Mouse (Mus musculus): ENCODE data around the gene Ptcd1. TPM values are rescaled to one million over a fixed set of nuclear protein-coding genes. Genes with fewer than 3 reads are reported as not detected.

Ptcd1 gene
- polyA plus RNA-seq, 1 experiment from 2014 or later: 20.6 TPM

GRCm38 (mm10) chr5:145120921-145121320 lies 46.0 kb downstream of the Ptcd1 start:
- H3K4me2 ChIP-seq (replicated peaks): no peak overlapping the region
- no peaks in the 10 kb centered on the region; the same call in 1 of the 2 replicates for H3K4me1 ChIP-seq
- H3K9ac ChIP-seq: no peak overlapping the region
- WGBS: 69% methylated on average over 7 of the region's 7 CpGs
- peaks cover 4% of the 10 kb centered on the region; the same call in 1 of the 2 replicates for H3K9me3 ChIP-seq (replicated peaks)
- peaks cover 29% of the 10 kb centered on the region for H3K36me3 ChIP-seq
- no peak overlapping the region for H3K27ac ChIP-seq
- H3K27me3 ChIP-seq: peaks cover 1% of the 10 kb centered on the region; the same call in 1 of the 2 replicates
- ATAC-seq (ENCODE audit: low FRiP score): no peak
- no peak overlapping the region for H3K4me3 ChIP-seq

GRCm38 (mm10) chr5:145119385-145119784 lies 47.5 kb downstream of the Ptcd1 start:
- peaks cover 4% of the 10 kb centered on the region; the same call in 1 of the 2 replicates for H3K9me3 ChIP-seq (replicated peaks)
- no peak overlapping the region for H3K4me3 ChIP-seq
- H3K4me2 ChIP-seq (replicated peaks): no peak overlapping the region
- H3K27me3 ChIP-seq: peaks cover 16% of the 10 kb centered on the region
- no peak for ATAC-seq (ENCODE audit: low FRiP score)
- peaks cover 14% of the 10 kb centered on the region for H3K36me3 ChIP-seq
- peaks cover 6% of the 10 kb centered on the region for H3K4me1 ChIP-seq
- no peak overlapping the region for H3K9ac ChIP-seq
- H3K27ac ChIP-seq: no peak overlapping the region
- 88% methylated on average over 2 of the region's 2 CpGs for WGBS

GRCm38 (mm10) chr5:145118461-145118860 lies 48.4 kb downstream of the Ptcd1 start:
- 88% methylated on average over 5 of the region's 5 CpGs for WGBS
- no peak overlapping the region for H3K4me2 ChIP-seq (replicated peaks)
- H3K27ac ChIP-seq: no peak overlapping the region
- H3K36me3 ChIP-seq: peaks cover 5% of the 10 kb centered on the region
- H3K4me3 ChIP-seq: no peak overlapping the region
- peaks cover 25% of the 10 kb centered on the region for H3K27me3 ChIP-seq
- ATAC-seq (ENCODE audit: low FRiP score): no peak
- H3K9me3 ChIP-seq (replicated peaks): peaks cover 4% of the 10 kb centered on the region; the same call in 1 of the 2 replicates
- H3K4me1 ChIP-seq: peaks cover 12% of the 10 kb centered on the region
- H3K9ac ChIP-seq: no peak overlapping the region

- H3K4me1 ChIP-seq: peaks cover 12% of the 10 kb centered on the region
- peaks cover 1% of the 10 kb centered on the region for H3K36me3 ChIP-seq
- no peak overlapping the region for H3K4me2 ChIP-seq (replicated peaks)
- peaks cover 4% of the 10 kb centered on the region; the same call in 1 of the 2 replicates for H3K9me3 ChIP-seq (replicated peaks)
- ATAC-seq (ENCODE audit: low FRiP score): no peak
- H3K27ac ChIP-seq: no peak overlapping the region
- WGBS: 63% methylated on average over 6 of the region's 6 CpGs
- peaks cover 26% of the 10 kb centered on the region for H3K27me3 ChIP-seq
- no peak overlapping the region for H3K9ac ChIP-seq
- no peak overlapping the region for H3K4me3 ChIP-seq
Measured at GRCm38 (mm10) chr5:145118005-145118404, 48.9 kb downstream of the Ptcd1 start.

GRCm38 (mm10) chr5:145116916-145117315 lies 50.0 kb downstream of the Ptcd1 start:
- Histone ChIP-seq H3K9ac (no peak overlapping the region), H3K27me3 (peaks cover 30% of the 10 kb centered on the region), H3K4me1 (peaks cover 12% of the 10 kb centered on the region), H3K27ac (no peak overlapping the region), H3K4me2 (replicated peaks) (no peak overlapping the region), H3K36me3 (0 out of 2 replicates have a peak, but pooled peaks cover 2% of the 10 kb centered on the region), H3K4me3 (no peak overlapping the region), H3K9me3 (replicated peaks) (peaks cover 4% of the 10 kb centered on the region; the same call in 1 of the 2 replicates)
- ATAC-seq (ENCODE audit: low FRiP score): no peak
- 45% methylated on average over 10 of the region's 10 CpGs for WGBS

GRCm38 (mm10) chr5:145116316-145116715 lies 50.6 kb downstream of the Ptcd1 start:
- no peak overlapping the region for H3K4me3 ChIP-seq
- WGBS: 50% methylated on average over 4 of the region's 4 CpGs
- ATAC-seq (ENCODE audit: low FRiP score): no peak
- H3K9me3 ChIP-seq (replicated peaks): peaks cover 4% of the 10 kb centered on the region; the same call in 1 of the 2 replicates
- H3K4me1 ChIP-seq: peaks cover 12% of the 10 kb centered on the region
- H3K36me3 ChIP-seq: peaks cover 6% of the 10 kb centered on the region
- H3K27ac ChIP-seq: no peak overlapping the region
- H3K9ac ChIP-seq: no peak overlapping the region
- H3K27me3 ChIP-seq: peaks cover 30% of the 10 kb centered on the region
- no peak overlapping the region for H3K4me2 ChIP-seq (replicated peaks)

GRCm38 (mm10) chr5:145115736-145116135 lies 51.2 kb downstream of the Ptcd1 start:
- 95% methylated on average over 5 of the region's 5 CpGs for WGBS
- H3K9me3 ChIP-seq (replicated peaks): peaks cover 4% of the 10 kb centered on the region; the same call in 1 of the 2 replicates
- peaks cover 11% of the 10 kb centered on the region for H3K36me3 ChIP-seq
- no peak overlapping the region for H3K9ac ChIP-seq
- no peak overlapping the region for H3K4me3 ChIP-seq
- ATAC-seq (ENCODE audit: low FRiP score): no peak
- no peak overlapping the region for H3K4me2 ChIP-seq (replicated peaks)
- H3K27me3 ChIP-seq: peaks cover 30% of the 10 kb centered on the region
- no peak overlapping the region for H3K27ac ChIP-seq
- H3K4me1 ChIP-seq: peaks cover 12% of the 10 kb centered on the region

- 19% methylated on average over 38 of the region's 40 CpGs for WGBS
- H3K4me1 ChIP-seq: peaks cover 12% of the 10 kb centered on the region
- H3K27me3 ChIP-seq: peaks cover 30% of the 10 kb centered on the region
- no peak overlapping the region for H3K27ac ChIP-seq
- peaks cover 4% of the 10 kb centered on the region; the same call in 1 of the 2 replicates for H3K9me3 ChIP-seq (replicated peaks)
- peak overlapping the region; percentile 64 for H3K9ac ChIP-seq
- peaks cover 20% of the 10 kb centered on the region for H3K36me3 ChIP-seq
- ATAC-seq (ENCODE audit: low FRiP score): peak; percentile 32; the same call in 1 of the 2 replicates
- peak overlapping the region; percentile 46 for H3K4me3 ChIP-seq
- H3K4me2 ChIP-seq (replicated peaks): peak overlapping the region; percentile 75
Measured at GRCm38 (mm10) chr5:145114606-145115473, 52.1 kb downstream of the Ptcd1 start.

GRCm38 (mm10) chr5:145114071-145114605 lies 52.8 kb downstream of the Ptcd1 start, which contains the start of gene Arpc1b:
Arpc1b (plus strand) TSS chr5:145114215.
- Histone ChIP-seq H3K9me3 (replicated peaks) (no peaks in the 10 kb centered on the region), H3K27me3 (peaks cover 30% of the 10 kb centered on the region), H3K4me1 (peaks cover 12% of the 10 kb centered on the region), H3K27ac (no peak within 1 kb of the TSS), H3K4me2 (replicated peaks) (peak within 1 kb of the TSS; percentile 75), H3K9ac (peak within 1 kb of the TSS; percentile 64), H3K36me3 (peaks cover 27% of the 10 kb centered on the region), H3K4me3 (peak within 1 kb of the TSS; percentile 46)
- ATAC-seq (ENCODE audit: low FRiP score): peak; percentile 44; the same call in 1 of the 2 replicates
- WGBS: 1% methylated on average over 43 of the region's 53 CpGs

GRCm38 (mm10) chr5:145113416-145113815 lies 53.5 kb downstream of the Ptcd1 start:
- no peak overlapping the region for H3K27ac ChIP-seq
- H3K36me3 ChIP-seq: peaks cover 33% of the 10 kb centered on the region
- H3K4me2 ChIP-seq (replicated peaks): peak overlapping the region; percentile 75; the same call in 1 of the 2 replicates
- peak overlapping the region; percentile 46; the same call in 1 of the 2 replicates for H3K4me3 ChIP-seq
- peaks cover 12% of the 10 kb centered on the region for H3K4me1 ChIP-seq
- H3K9me3 ChIP-seq (replicated peaks): no peaks in the 10 kb centered on the region
- no peak for ATAC-seq (ENCODE audit: low FRiP score)
- no peak overlapping the region for H3K9ac ChIP-seq
- peaks cover 30% of the 10 kb centered on the region for H3K27me3 ChIP-seq
- 43% methylated on average over 2 of the region's 2 CpGs for WGBS

GRCm38 (mm10) chr5:145112566-145112965 lies 54.3 kb downstream of the Ptcd1 start:
- H3K9me3 ChIP-seq (replicated peaks): no peaks in the 10 kb centered on the region
- H3K4me3 ChIP-seq: no peak overlapping the region
- H3K27ac ChIP-seq: no peak overlapping the region
- peaks cover 42% of the 10 kb centered on the region for H3K36me3 ChIP-seq
- H3K4me2 ChIP-seq (replicated peaks): no peak overlapping the region
- ATAC-seq (ENCODE audit: low FRiP score): no peak
- WGBS: 82% methylated on average over 8 of the region's 8 CpGs
- H3K27me3 ChIP-seq: peaks cover 30% of the 10 kb centered on the region
- H3K9ac ChIP-seq: no peak overlapping the region
- peaks cover 12% of the 10 kb centered on the region for H3K4me1 ChIP-seq

- H3K9me3 ChIP-seq (replicated peaks): no peaks in the 10 kb centered on the region
- no peak overlapping the region for H3K4me3 ChIP-seq
- H3K9ac ChIP-seq: no peak overlapping the region
- 89% methylated on average over 6 of the region's 6 CpGs for WGBS
- peaks cover 12% of the 10 kb centered on the region for H3K4me1 ChIP-seq
- peaks cover 25% of the 10 kb centered on the region for H3K27me3 ChIP-seq
- H3K36me3 ChIP-seq: peaks cover 63% of the 10 kb centered on the region
- no peak for ATAC-seq (ENCODE audit: low FRiP score)
- H3K27ac ChIP-seq: no peak overlapping the region
- H3K4me2 ChIP-seq (replicated peaks): no peak overlapping the region
Measured at GRCm38 (mm10) chr5:145110401-145110800, 56.5 kb downstream of the Ptcd1 start.
